Mouse (Mus musculus) heart, adult 2 months (tissue): ENCODE measurements around the gene Gm17606.

ENCODE experiments used
- CTCF ChIP-seq: fragments of 200-600 bp; IDR thresholded peaks from 2 replicates; pipeline ENCODE4 v1.8.1; 2022; ENCODE audit warnings: antibody characterized with exemption, mild to moderate bottlenecking, moderate library complexity
- EP300 ChIP-seq: fragments of 200-500 bp; IDR thresholded peaks from 2 replicates; pipeline ENCODE4 v1.6.1; 2011; ENCODE audit warnings: low read depth, low read length, control low read depth; ENCODE audit not compliant: insufficient read depth

DNA sequence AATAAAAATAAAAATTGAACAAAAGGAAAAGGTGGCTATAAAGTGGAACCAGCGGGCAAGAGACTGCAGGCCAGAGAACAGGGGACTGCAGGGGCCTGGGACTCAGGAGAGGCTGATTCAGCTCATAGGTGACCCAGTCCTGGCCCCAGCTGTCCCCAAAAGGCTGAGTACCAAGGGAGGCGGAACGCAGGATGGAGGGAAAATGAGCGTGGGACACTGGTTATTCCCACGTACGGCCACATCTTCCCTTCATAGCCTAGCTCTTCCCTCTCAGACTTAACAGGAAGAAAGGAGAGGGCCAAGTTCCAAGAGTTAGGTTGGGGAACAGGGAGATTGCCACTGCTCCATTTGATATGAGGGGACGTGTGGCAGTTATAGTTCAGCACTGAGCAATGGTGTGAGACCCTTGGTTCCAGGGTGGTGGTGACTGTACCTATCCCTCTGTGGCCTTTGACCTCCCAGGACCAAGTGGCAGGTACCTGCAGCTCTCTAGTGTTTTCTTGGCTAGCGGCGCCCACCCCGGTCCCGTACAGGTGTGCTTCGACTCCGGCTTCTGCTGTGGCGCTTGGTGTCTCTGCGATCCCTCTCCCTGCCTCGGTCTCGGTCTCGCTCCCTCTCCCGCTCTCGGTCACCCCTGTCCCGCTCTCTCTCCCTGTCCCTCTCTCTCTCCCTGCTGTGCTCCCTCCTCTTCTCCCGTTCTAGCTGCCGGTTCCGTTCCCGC is 1.6 kb downstream of the Gm17606 start:
- TF ChIP-seq CTCF (no peak), EP300 (no peak)
